Comparison of ENCODE assay signal across 7 mouse cellular contexts in the genomic region with DNA sequence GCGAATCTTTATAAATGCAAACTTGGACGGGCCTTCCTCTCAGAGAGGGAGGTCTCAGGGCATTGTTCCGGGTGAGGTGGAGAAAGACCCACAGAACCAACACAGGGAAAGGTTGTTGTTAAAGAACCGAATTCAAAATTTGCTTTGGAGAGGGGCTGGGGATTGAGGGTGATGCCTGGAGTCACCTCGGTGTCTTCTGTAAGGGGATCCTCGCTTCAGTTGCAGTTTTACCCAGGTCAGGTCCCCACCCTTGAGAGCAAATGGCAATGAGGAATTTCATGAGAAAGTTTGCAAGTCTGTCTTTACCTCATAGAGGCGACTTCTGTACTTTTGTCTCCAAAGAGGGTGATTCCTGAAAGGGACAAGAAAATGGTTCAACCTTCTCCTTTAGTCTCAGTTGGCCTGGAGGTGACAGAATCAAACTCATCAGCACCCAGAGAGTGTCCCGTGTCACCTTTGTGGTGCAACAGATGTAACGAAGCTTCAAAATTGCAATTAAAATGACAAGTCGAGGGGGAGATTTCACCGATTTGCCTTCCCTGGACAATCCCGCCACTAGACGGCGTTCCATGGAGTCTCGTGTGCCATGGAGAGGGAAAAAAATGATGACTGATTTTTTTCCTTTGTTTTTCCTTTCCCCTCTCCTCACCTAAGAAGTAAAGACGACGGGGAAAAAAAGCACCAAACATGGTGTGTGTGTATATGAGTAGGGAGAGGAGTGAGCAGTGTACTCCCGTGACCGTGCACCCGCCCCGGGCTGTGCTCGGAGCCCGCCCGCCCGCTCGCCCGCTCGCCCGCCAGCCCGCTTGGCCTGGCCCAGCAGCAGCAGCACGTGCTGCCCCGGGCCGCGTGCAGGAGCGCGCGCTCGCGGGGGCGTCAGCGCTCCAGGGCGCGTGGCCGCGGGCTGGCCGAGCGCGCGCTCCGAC. TPM values are rescaled to one million over a fixed set of nuclear protein-coding genes. Genes with fewer than 3 reads are reported as not detected.
DNase-seq lines count a peak whose midpoint lies in the region; ATAC-seq lines count a peak whose summit lies in the region.

No protein-coding gene starts in this region.

- H3K4me2 ChIP-seq in lung, embryonic 15.5 days = peak overlapping the region; percentile 93

- ATAC-seq in lung, embryonic 15.5 days (ENCODE audit: borderline replicate concordance, extremely low read depth, low FRiP score, low TSS enrichment) = peak; percentile 62
- peak; percentile 27; the same call in 1 of the 2 replicates for ATAC-seq in common myeloid progenitor, adult 5-6 weeks (replicated peaks; ENCODE audit: low read depth, poor library complexity, severe bottlenecking)
- no peak for ATAC-seq in erythroid progenitor cell, adult 5-6 weeks (replicated peaks; ENCODE audit: low FRiP score, poor library complexity, severe bottlenecking)

- peaks cover 25% of the 10 kb centered on the region for H3K4me1 ChIP-seq in lung, embryonic 15.5 days

- H3K27ac ChIP-seq in lung, embryonic 15.5 days = no peak overlapping the region

- 7% methylated on average over 31 of the region's 50 CpGs for WGBS in lung, embryonic 15.5 days

- peaks cover 80% of the 10 kb centered on the region for H3K27me3 ChIP-seq in lung, embryonic 15.5 days

- no peaks in the 10 kb centered on the region for H3K36me3 ChIP-seq in lung, embryonic 15.5 days

- H3K9me3 ChIP-seq in lung, embryonic 15.5 days = no peaks in the 10 kb centered on the region

- no peak for DNase-seq in lung, postnatal 14 days
- DNase-seq in frontal cortex, postnatal 36 days (ENCODE audit: low spot score in 2 of 2) = peak; percentile 46 to 57
- peak; percentile 13 to 41 for DNase-seq in kidney, postnatal 25 days
- DNase-seq in naive thymus-derived CD4-positive, alpha-beta T cell, adult 2 months (ENCODE audit: low read depth) = peak; percentile 10

- H3K4me3 ChIP-seq in lung, embryonic 15.5 days = peak overlapping the region; percentile 42

- H3K9ac ChIP-seq in lung, embryonic 15.5 days = peak overlapping the region; percentile 29; the same call in 1 of the 2 replicates

RNA-seq across cellular contexts. Expression of a gene that starts 12.1 kb away (rescaled TPM):
- polyA plus RNA-seq in lung, embryonic 15.5 days (2015; fragmentation: Nextera tagmentation; extraction: Ambion mirVana) = 0.08 and 0.09 TPM in 2 replicates
- total RNA-seq in common myeloid progenitor, adult 5-6 weeks (2017) = 1.5 TPM in 1 of 2 replicates, not detected in the other
- not detected in 2 replicates for total RNA-seq in erythroid progenitor cell, adult 5-6 weeks (2015; ENCODE audit: low replicate concordance)
- not detected in 2 replicates for total RNA-seq in erythroid progenitor cell, adult 5-6 weeks (2017; ENCODE audit: low replicate concordance)
